Mouse (Mus musculus): ENCODE measurements around the gene D17H6S53E. TPM values are rescaled to one million over a fixed set of nuclear protein-coding genes. Genes with fewer than 3 reads are reported as not detected.
A peak's percentile ranks its signal among the peaks of the same experiment; 100 is the strongest.

Gene D17H6S53E
- 10 to 100 TPM; 14.4 to 16.1 TPM for total RNA-seq (2021)
- long read RNA-seq, experiment 1, partial matches to known transcripts: 1 of 1 reads
- long read RNA-seq, experiment 1, other reads (novel, unspliced or antisense): 0 of 1 reads
- long read RNA-seq, experiment 2: 0 reads

GRCm38 (mm10) chr17:35126206-35126611 is at the start of gene D17H6S53E:
Gene D17H6S53E, plus strand, starts transcription at chr17:35126373.
- DNase-seq: peak; percentile 80
- intact Hi-C loops (cut with DNase I; ENCODE audit: low total_unique reads): no loop called here

GRCm38 (mm10) chr17:35076507-35077176 is 49.5 kb upstream of the D17H6S53E start, which contains the start of gene Ly6g6e:
Gene Ly6g6e, plus strand, starts transcription at chr17:35076902.
- intact Hi-C loops (cut with DNase I; ENCODE audit: low total_unique reads): no loop called here

GRCm38 (mm10) chr17:35077285-35077684 is 48.9 kb upstream of the D17H6S53E start:
- DNase-seq: no peak
- intact Hi-C loops (cut with DNase I; ENCODE audit: low total_unique reads): no loop called here

More at GRCm38 (mm10) chr17:35076507-35077176, 49.5 kb upstream of the D17H6S53E start, which contains the start of gene Ly6g6e:
- no peak for DNase-seq

- DNase-seq: peak; percentile 49
- intact Hi-C loops (cut with DNase I; ENCODE audit: low total_unique reads): no loop called here
Measured at GRCm38 (mm10) chr17:35077786-35078233, 48.4 kb upstream of the D17H6S53E start, which contains the start of gene Ly6g6d. Gene Ly6g6d, minus strand, starts transcription at chr17:35078065.

GRCm38 (mm10) chr17:35079778-35080177 is 46.4 kb upstream of the D17H6S53E start:
- no peak for DNase-seq
- intact Hi-C loops (cut with DNase I; ENCODE audit: low total_unique reads): no loop called here

- no peak for DNase-seq
- intact Hi-C loops (cut with DNase I; ENCODE audit: low total_unique reads): no loop called here
Measured at GRCm38 (mm10) chr17:35080248-35080647, 45.9 kb upstream of the D17H6S53E start.

- intact Hi-C loops (cut with DNase I; ENCODE audit: low total_unique reads): no loop called here
- DNase-seq: no peak
Measured at GRCm38 (mm10) chr17:35080710-35081109, 45.5 kb upstream of the D17H6S53E start.

GRCm38 (mm10) chr17:35082841-35083576 is 43.2 kb upstream of the D17H6S53E start:
- DNase-seq: no peak
- intact Hi-C loops (cut with DNase I; ENCODE audit: low total_unique reads): no loop called here

- intact Hi-C loops (cut with DNase I; ENCODE audit: low total_unique reads): no loop called here
- DNase-seq: no peak
Measured at GRCm38 (mm10) chr17:35083929-35084497, 42.2 kb upstream of the D17H6S53E start.

- no peak for DNase-seq
Measured at GRCm38 (mm10) chr17:35085208-35085865, 40.8 kb upstream of the D17H6S53E start, which contains the start of gene Ly6g6f. Gene Ly6g6f, minus strand, starts transcription at chr17:35085610.

GRCm38 (mm10) chr17:35088151-35088550 is 38.0 kb upstream of the D17H6S53E start:
- DNase-seq: no peak
- intact Hi-C loops (cut with DNase I; ENCODE audit: low total_unique reads): no loop called here

More at GRCm38 (mm10) chr17:35085208-35085865, 40.8 kb upstream of the D17H6S53E start, which contains the start of gene Ly6g6f:
- intact Hi-C loops (cut with DNase I; ENCODE audit: low total_unique reads): no loop called here

- intact Hi-C loops (cut with DNase I; ENCODE audit: low total_unique reads): no loop called here
- DNase-seq: peak; percentile 96
Measured at GRCm38 (mm10) chr17:35088825-35089644, 37.1 kb upstream of the D17H6S53E start, which contains the start of gene Abhd16a. Gene Abhd16a, plus strand, starts transcription at chr17:35089263.

GRCm38 (mm10) chr17:35090166-35090932 is 35.8 kb upstream of the D17H6S53E start:
- DNase-seq: peak; percentile 39
- intact Hi-C loops (cut with DNase I; ENCODE audit: low total_unique reads): no loop called here

- intact Hi-C loops (cut with DNase I; ENCODE audit: low total_unique reads): no loop called here
- no peak for DNase-seq
Measured at GRCm38 (mm10) chr17:35092403-35093198, 33.6 kb upstream of the D17H6S53E start.

- intact Hi-C loops (cut with DNase I; ENCODE audit: low total_unique reads): no loop called here
- DNase-seq: no peak
Measured at GRCm38 (mm10) chr17:35094475-35095365, 31.5 kb upstream of the D17H6S53E start.

GRCm38 (mm10) chr17:35096597-35096996 is 29.6 kb upstream of the D17H6S53E start:
- no peak for DNase-seq
- intact Hi-C loops (cut with DNase I; ENCODE audit: low total_unique reads): no loop called here

Measured in gastrocnemius, postnatal 14 days (tissue).